Comparison of ENCODE assay signal across 7 mouse cellular contexts in the genomic region with DNA sequence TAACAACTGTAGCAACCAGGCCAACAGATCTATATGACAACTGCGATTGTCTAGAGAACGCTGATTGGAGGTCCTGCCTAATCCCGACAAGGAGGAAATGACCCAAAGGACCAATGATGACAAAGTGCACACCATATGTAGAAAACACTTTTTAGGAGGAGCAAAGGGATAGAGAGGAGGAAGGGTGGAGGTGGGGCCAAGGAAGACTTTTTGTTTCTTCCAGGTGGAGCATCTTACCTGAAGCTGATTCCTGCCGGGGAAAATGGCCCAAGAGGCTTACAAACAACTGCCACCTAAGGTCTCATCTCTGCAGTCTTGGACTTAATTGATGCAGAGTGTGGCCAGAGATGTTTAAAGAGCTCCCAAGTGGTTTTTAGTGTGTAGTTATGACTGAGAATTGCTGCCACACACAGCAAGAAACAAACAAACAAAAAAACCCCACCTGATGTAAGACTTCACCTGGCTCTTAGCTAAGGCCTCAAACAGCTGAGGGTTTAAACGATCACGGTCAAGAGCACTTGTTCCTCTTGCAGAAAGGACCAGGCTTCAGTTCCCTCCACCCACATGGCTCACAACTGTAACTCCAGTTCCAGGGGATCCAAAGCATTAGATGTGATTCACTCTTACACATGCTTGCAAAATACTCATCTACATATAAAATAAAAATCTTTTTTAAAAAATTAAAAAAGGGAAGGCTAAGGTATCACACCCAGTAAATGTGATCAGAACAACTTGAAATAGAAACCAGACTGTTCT. TPM values are rescaled to one million over a fixed set of nuclear protein-coding genes. Genes with fewer than 3 reads are reported as not detected.
DNase-seq lines count a peak whose midpoint lies in the region; ATAC-seq and TF ChIP-seq lines count a peak whose summit lies in the region.

No protein-coding gene starts in this region.

- no peak for DNase-seq in lung, postnatal 0 days (ENCODE audit: low spot score)
- DNase-seq in lung, postnatal 36 days: no peak
- DNase-seq in forebrain, embryonic 10.5 days (ENCODE audit: extremely low spot score, low spot score): no peak
- DNase-seq in adrenal gland, postnatal 36 days: no peak
- no peak for DNase-seq in ovary, postnatal 10 days (ENCODE audit: low spot score)

- no peak for TF ChIP-seq CTCF in lung, postnatal 0 days (IDR thresholded peaks at IDR 0.05)

- 66% methylated on average over 6 of the region's 6 CpGs for WGBS in lung, postnatal 0 days
- 74% methylated on average over 6 of the region's 6 CpGs for WGBS in forebrain, embryonic 10.5 days
- WGBS in limb, embryonic 12.5 days: 72% methylated on average over 6 of the region's 6 CpGs
- WGBS in stomach, embryonic 15.5 days: 71% methylated on average over 6 of the region's 6 CpGs

- no peaks in the 10 kb centered on the region for H3K27me3 ChIP-seq in lung, postnatal 0 days (replicated peaks; ENCODE audit: insufficient read depth, low read length)
- H3K27me3 ChIP-seq in forebrain, embryonic 10.5 days (ENCODE audit: poor library complexity, severe bottlenecking): no peaks in the 10 kb centered on the region
- no peaks in the 10 kb centered on the region for H3K27me3 ChIP-seq in limb, embryonic 12.5 days
- H3K27me3 ChIP-seq in stomach, embryonic 15.5 days (replicated peaks): no peaks in the 10 kb centered on the region

- peak overlapping the region; percentile 82 for H3K4me3 ChIP-seq in lung, postnatal 0 days (ENCODE audit: low read depth, low read length)
- peak overlapping the region; percentile 97 for H3K4me3 ChIP-seq in forebrain, embryonic 10.5 days
- H3K4me3 ChIP-seq in limb, embryonic 12.5 days (replicated peaks): peak overlapping the region; percentile 92
- peak overlapping the region; percentile 85 for H3K4me3 ChIP-seq in stomach, embryonic 15.5 days (replicated peaks)

- no peaks in the 10 kb centered on the region for H3K36me3 ChIP-seq in lung, postnatal 0 days (ENCODE audit: insufficient read depth, low read length)
- peaks cover 26% of the 10 kb centered on the region for H3K36me3 ChIP-seq in forebrain, embryonic 10.5 days (replicated peaks)
- H3K36me3 ChIP-seq in limb, embryonic 12.5 days: peaks cover 15% of the 10 kb centered on the region
- H3K36me3 ChIP-seq in stomach, embryonic 15.5 days: peaks cover 15% of the 10 kb centered on the region

- H3K4me2 ChIP-seq in lung, postnatal 0 days (replicated peaks; ENCODE audit: low read depth, low read length): peak overlapping the region; percentile 83
- peak overlapping the region; percentile 66 for H3K4me2 ChIP-seq in limb, embryonic 12.5 days
- peak overlapping the region; percentile 52 for H3K4me2 ChIP-seq in stomach, embryonic 15.5 days

- peak overlapping the region; percentile 78; the same call in 1 of the 2 replicates for H3K9ac ChIP-seq in lung, postnatal 0 days (replicated peaks; ENCODE audit: low read depth)
- H3K9ac ChIP-seq in limb, embryonic 12.5 days (replicated peaks): peak overlapping the region; percentile 98; the same call in 1 of the 2 replicates
- H3K9ac ChIP-seq in stomach, embryonic 15.5 days: no peak overlapping the region

- no peak for TF ChIP-seq EP300 in lung, postnatal 0 days (IDR thresholded peaks at IDR 0.05)

- H3K9me3 ChIP-seq in lung, postnatal 0 days (ENCODE audit: low read length): no peaks in the 10 kb centered on the region
- no peaks in the 10 kb centered on the region for H3K9me3 ChIP-seq in forebrain, embryonic 10.5 days
- no peaks in the 10 kb centered on the region for H3K9me3 ChIP-seq in limb, embryonic 12.5 days
- H3K9me3 ChIP-seq in stomach, embryonic 15.5 days: no peaks in the 10 kb centered on the region

- H3K4me1 ChIP-seq in lung, postnatal 0 days (ENCODE audit: insufficient read depth, low read depth, low read length): no peaks in the 10 kb centered on the region
- H3K4me1 ChIP-seq in forebrain, embryonic 10.5 days: peaks cover 49% of the 10 kb centered on the region
- H3K4me1 ChIP-seq in limb, embryonic 12.5 days (replicated peaks): peaks cover 17% of the 10 kb centered on the region
- H3K4me1 ChIP-seq in stomach, embryonic 15.5 days: peaks cover 14% of the 10 kb centered on the region

- H3K27ac ChIP-seq in lung, postnatal 0 days (ENCODE audit: low read length): peak overlapping the region; percentile 93
- H3K27ac ChIP-seq in forebrain, embryonic 10.5 days: peak overlapping the region; percentile 99
- peak overlapping the region; percentile 91 for H3K27ac ChIP-seq in limb, embryonic 12.5 days
- peak overlapping the region; percentile 92 for H3K27ac ChIP-seq in stomach, embryonic 15.5 days

- ATAC-seq in lung, postnatal 0 days: no peak
- ATAC-seq in limb, embryonic 12.5 days (ENCODE audit: insufficient number of reproducible peaks, insufficient read depth, low FRiP score, low TSS enrichment, low read depth): no peak
- ATAC-seq in stomach, embryonic 15.5 days (ENCODE audit: insufficient read depth, low FRiP score, low read depth): no peak

RNA-seq across cellular contexts. Expression of a gene that starts 0.7 kb away (rescaled TPM):
- polyA plus RNA-seq in lung, postnatal 0 days (2015; fragmentation: Nextera tagmentation; extraction: Ambion mirVana): 500 and 528 TPM in 2 replicates
- 675 and 687 TPM in 2 replicates for polyA plus RNA-seq in forebrain, embryonic 10.5 days (2016; fragmentation: Nextera tagmentation; extraction: Ambion mirVana)
- 678 and 697 TPM in 2 replicates for polyA plus RNA-seq in limb, embryonic 12.5 days (2016; fragmentation: Nextera tagmentation; extraction: Ambion mirVana)
- polyA plus RNA-seq in stomach, embryonic 15.5 days (2015; fragmentation: Nextera tagmentation; extraction: Ambion mirVana): 602 and 675 TPM in 2 replicates
- total RNA-seq in adrenal gland, postnatal 36 days (2021): 100 to 1,000 TPM; 331 to 395 TPM

RNA-seq across cellular contexts. Expression of a gene that starts 4.8 kb away (rescaled TPM):
- 2.3 and 3.1 TPM in 2 replicates for polyA plus RNA-seq in lung, postnatal 0 days (2015; fragmentation: Nextera tagmentation; extraction: Ambion mirVana)
- 4.1 and 8.0 TPM in 2 replicates for polyA plus RNA-seq in forebrain, embryonic 10.5 days (2016; fragmentation: Nextera tagmentation; extraction: Ambion mirVana)
- polyA plus RNA-seq in limb, embryonic 12.5 days (2016; fragmentation: Nextera tagmentation; extraction: Ambion mirVana): 6.1 and 14.0 TPM in 2 replicates
- polyA plus RNA-seq in stomach, embryonic 15.5 days (2015; fragmentation: Nextera tagmentation; extraction: Ambion mirVana): 7.5 and 11.6 TPM in 2 replicates
- total RNA-seq in adrenal gland, postnatal 36 days (2021): 10 to 100 TPM; 10.8 to 11.6 TPM

RNA-seq across cellular contexts. Expression of a gene that starts 36.7 kb away (rescaled TPM):
- 342 and 535 TPM in 2 replicates for polyA plus RNA-seq in lung, postnatal 0 days (2015; fragmentation: Nextera tagmentation; extraction: Ambion mirVana)
- polyA plus RNA-seq in forebrain, embryonic 10.5 days (2016; fragmentation: Nextera tagmentation; extraction: Ambion mirVana): 59.5 and 61.2 TPM in 2 replicates
- 31.0 and 36.4 TPM in 2 replicates for polyA plus RNA-seq in limb, embryonic 12.5 days (2016; fragmentation: Nextera tagmentation; extraction: Ambion mirVana)
- polyA plus RNA-seq in stomach, embryonic 15.5 days (2015; fragmentation: Nextera tagmentation; extraction: Ambion mirVana): 164 and 171 TPM in 2 replicates
- total RNA-seq in adrenal gland, postnatal 36 days (2021): 100 to 1,000 TPM; 262 to 383 TPM
